Mouse (Mus musculus): Measurements from ENCODE around the gene Apba2. TPM values are rescaled to one million over a fixed set of nuclear protein-coding genes. Genes with fewer than 3 reads are reported as not detected.
A peak's percentile ranks its signal among the peaks of the same experiment; 100 is the strongest.

The Apba2 gene
- polyA plus RNA-seq, 1 experiment from 2014 or later: 178 TPM

GRCm38 (mm10) chr7:64634482-64634881, 133.0 kb downstream of the Apba2 start:
- no peaks in the 10 kb centered on the region; the same call in 1 of the 2 replicates for H3K36me3 ChIP-seq
- no peak for ATAC-seq (ENCODE audit: low FRiP score)
- H3K4me2 ChIP-seq: no peak overlapping the region
- H3K4me3 ChIP-seq (replicated peaks): no peak overlapping the region
- no peaks in the 10 kb centered on the region for H3K9me3 ChIP-seq (replicated peaks)
- peaks cover 37% of the 10 kb centered on the region for H3K4me1 ChIP-seq
- H3K9ac ChIP-seq (replicated peaks): no peak overlapping the region
- 0 out of 2 replicates have a peak overlapping the region, but pooled peaks have one; percentile 19 for H3K27ac ChIP-seq (replicated peaks)
- no peaks in the 10 kb centered on the region for H3K27me3 ChIP-seq (replicated peaks)

- H3K4me3 ChIP-seq (replicated peaks): no peak overlapping the region
- H3K36me3 ChIP-seq: no peaks in the 10 kb centered on the region; the same call in 1 of the 2 replicates
- H3K4me1 ChIP-seq: peaks cover 5% of the 10 kb centered on the region; the same call in 1 of the 2 replicates
- H3K27me3 ChIP-seq (replicated peaks): no peaks in the 10 kb centered on the region
- no peaks in the 10 kb centered on the region for H3K9me3 ChIP-seq (replicated peaks)
- H3K9ac ChIP-seq (replicated peaks): no peak overlapping the region
- 48% methylated on average over 4 of the region's 4 CpGs for WGBS
- H3K27ac ChIP-seq (replicated peaks): no peak overlapping the region
- no peak for ATAC-seq (ENCODE audit: low FRiP score)
- H3K4me2 ChIP-seq: no peak overlapping the region
These were observed 137.4 kb downstream of the Apba2 start for GRCm38 (mm10) chr7:64638922-64639321.

GRCm38 (mm10) chr7:64640651-64641050, 139.1 kb downstream of the Apba2 start:
- no peaks in the 10 kb centered on the region for H3K9me3 ChIP-seq (replicated peaks)
- H3K36me3 ChIP-seq: no peaks in the 10 kb centered on the region; the same call in 1 of the 2 replicates
- ATAC-seq (ENCODE audit: low FRiP score): no peak
- H3K4me1 ChIP-seq: no peaks in the 10 kb centered on the region
- no peak overlapping the region for H3K4me2 ChIP-seq
- 79% methylated on average over 3 of the region's 3 CpGs for WGBS
- no peak overlapping the region for H3K27ac ChIP-seq (replicated peaks)
- H3K9ac ChIP-seq (replicated peaks): no peak overlapping the region
- no peaks in the 10 kb centered on the region for H3K27me3 ChIP-seq (replicated peaks)
- H3K4me3 ChIP-seq (replicated peaks): no peak overlapping the region

- Histone ChIP-seq H3K4me1 (0 out of 2 replicates have a peak, but pooled peaks cover 3% of the 10 kb centered on the region), H3K27ac (replicated peaks) (no peak overlapping the region), H3K9me3 (replicated peaks) (no peaks in the 10 kb centered on the region), H3K36me3 (no peaks in the 10 kb centered on the region), H3K4me2 (no peak overlapping the region), H3K27me3 (replicated peaks) (no peaks in the 10 kb centered on the region), H3K9ac (replicated peaks) (no peak overlapping the region), H3K4me3 (replicated peaks) (no peak overlapping the region)
- WGBS: 70% methylated on average over 1 of the region's 1 CpGs
- no peak for ATAC-seq (ENCODE audit: low FRiP score)
These were observed 141.4 kb downstream of the Apba2 start for GRCm38 (mm10) chr7:64642903-64643302.

GRCm38 (mm10) chr7:64645458-64645857, 144.0 kb downstream of the Apba2 start:
- Histone ChIP-seq H3K4me2 (no peak overlapping the region), H3K27me3 (replicated peaks) (no peaks in the 10 kb centered on the region), H3K9me3 (replicated peaks) (no peaks in the 10 kb centered on the region), H3K4me3 (replicated peaks) (no peak overlapping the region), H3K9ac (replicated peaks) (no peak overlapping the region), H3K4me1 (peaks cover 11% of the 10 kb centered on the region; the same call in 1 of the 2 replicates), H3K27ac (replicated peaks) (no peak overlapping the region), H3K36me3 (no peaks in the 10 kb centered on the region)
- 86% methylated on average over 3 of the region's 3 CpGs for WGBS
- ATAC-seq (ENCODE audit: low FRiP score): no peak

- no peaks in the 10 kb centered on the region for H3K9me3 ChIP-seq (replicated peaks)
- no peak overlapping the region for H3K9ac ChIP-seq (replicated peaks)
- WGBS: 57% methylated on average over 6 of the region's 6 CpGs
- no peaks in the 10 kb centered on the region for H3K27me3 ChIP-seq (replicated peaks)
- no peak for ATAC-seq (ENCODE audit: low FRiP score)
- H3K4me2 ChIP-seq: no peak overlapping the region
- H3K36me3 ChIP-seq: no peaks in the 10 kb centered on the region
- H3K27ac ChIP-seq (replicated peaks): no peak overlapping the region
- no peak overlapping the region for H3K4me3 ChIP-seq (replicated peaks)
- H3K4me1 ChIP-seq: peaks cover 11% of the 10 kb centered on the region; the same call in 1 of the 2 replicates
These were observed 144.5 kb downstream of the Apba2 start for GRCm38 (mm10) chr7:64646046-64646445.

- 51% methylated on average over 10 of the region's 10 CpGs for WGBS
- Histone ChIP-seq H3K9me3 (replicated peaks) (no peaks in the 10 kb centered on the region), H3K36me3 (no peaks in the 10 kb centered on the region), H3K27me3 (replicated peaks) (no peaks in the 10 kb centered on the region), H3K4me2 (no peak overlapping the region), H3K27ac (replicated peaks) (0 out of 2 replicates have a peak overlapping the region, but pooled peaks have one; percentile 13), H3K4me1 (peaks cover 11% of the 10 kb centered on the region; the same call in 1 of the 2 replicates), H3K9ac (replicated peaks) (no peak overlapping the region), H3K4me3 (replicated peaks) (no peak overlapping the region)
- ATAC-seq (ENCODE audit: low FRiP score): no peak
These were observed 147.6 kb downstream of the Apba2 start for GRCm38 (mm10) chr7:64648947-64649607.

GRCm38 (mm10) chr7:64651963-64652362, 150.5 kb downstream of the Apba2 start:
- Histone ChIP-seq H3K4me3 (replicated peaks) (no peak overlapping the region), H3K4me2 (no peak overlapping the region), H3K36me3 (no peaks in the 10 kb centered on the region), H3K9ac (replicated peaks) (no peak overlapping the region), H3K4me1 (peaks cover 13% of the 10 kb centered on the region; the same call in 1 of the 2 replicates), H3K9me3 (replicated peaks) (no peaks in the 10 kb centered on the region), H3K27ac (replicated peaks) (no peak overlapping the region), H3K27me3 (replicated peaks) (no peaks in the 10 kb centered on the region)
- 75% methylated on average over 3 of the region's 3 CpGs for WGBS
- ATAC-seq (ENCODE audit: low FRiP score): no peak

- peaks cover 22% of the 10 kb centered on the region for H3K4me1 ChIP-seq
- no peak overlapping the region for H3K4me2 ChIP-seq
- peak overlapping the region; percentile 60 for H3K27ac ChIP-seq (replicated peaks)
- WGBS: 27% methylated on average over 7 of the region's 7 CpGs
- no peak overlapping the region for H3K4me3 ChIP-seq (replicated peaks)
- ATAC-seq (ENCODE audit: low FRiP score): peak; percentile 62
- H3K9me3 ChIP-seq (replicated peaks): no peaks in the 10 kb centered on the region
- H3K9ac ChIP-seq (replicated peaks): no peak overlapping the region
- no peaks in the 10 kb centered on the region for H3K36me3 ChIP-seq
- no peaks in the 10 kb centered on the region for H3K27me3 ChIP-seq (replicated peaks)
These were observed 155.3 kb downstream of the Apba2 start for GRCm38 (mm10) chr7:64656787-64657186.

- Histone ChIP-seq H3K4me3 (replicated peaks) (no peak overlapping the region), H3K9me3 (replicated peaks) (no peaks in the 10 kb centered on the region), H3K36me3 (no peaks in the 10 kb centered on the region), H3K27ac (replicated peaks) (no peak overlapping the region), H3K4me2 (no peak overlapping the region), H3K27me3 (replicated peaks) (no peaks in the 10 kb centered on the region), H3K4me1 (peaks cover 22% of the 10 kb centered on the region), H3K9ac (replicated peaks) (no peak overlapping the region)
- 34% methylated on average over 4 of the region's 4 CpGs for WGBS
- no peak for ATAC-seq (ENCODE audit: low FRiP score)
These were observed 157.4 kb downstream of the Apba2 start for GRCm38 (mm10) chr7:64658914-64659313.

- no peak overlapping the region for H3K9ac ChIP-seq (replicated peaks)
- 22% methylated on average over 8 of the region's 8 CpGs for WGBS
- H3K36me3 ChIP-seq: no peaks in the 10 kb centered on the region
- H3K4me2 ChIP-seq: no peak overlapping the region
- no peak overlapping the region for H3K4me3 ChIP-seq (replicated peaks)
- H3K9me3 ChIP-seq (replicated peaks): no peaks in the 10 kb centered on the region
- peaks cover 22% of the 10 kb centered on the region for H3K4me1 ChIP-seq
- no peak for ATAC-seq (ENCODE audit: low FRiP score)
- H3K27me3 ChIP-seq (replicated peaks): no peaks in the 10 kb centered on the region
- H3K27ac ChIP-seq (replicated peaks): no peak overlapping the region
These were observed 157.8 kb downstream of the Apba2 start for GRCm38 (mm10) chr7:64659328-64659727.

GRCm38 (mm10) chr7:64662506-64662905, 161.0 kb downstream of the Apba2 start:
- 95% methylated on average over 5 of the region's 5 CpGs for WGBS
- no peak overlapping the region for H3K4me3 ChIP-seq (replicated peaks)
- peaks cover 19% of the 10 kb centered on the region for H3K4me1 ChIP-seq
- no peaks in the 10 kb centered on the region for H3K27me3 ChIP-seq (replicated peaks)
- no peak overlapping the region for H3K27ac ChIP-seq (replicated peaks)
- no peak overlapping the region for H3K9ac ChIP-seq (replicated peaks)
- no peaks in the 10 kb centered on the region for H3K36me3 ChIP-seq
- no peak overlapping the region for H3K4me2 ChIP-seq
- H3K9me3 ChIP-seq (replicated peaks): no peaks in the 10 kb centered on the region
- no peak for ATAC-seq (ENCODE audit: low FRiP score)

Data from neural tube, embryonic 15.5 days (tissue).